Mouse (Mus musculus) bone marrow macrophage, adult 2 months (primary cell): ENCODE measurements around the gene Gm20388.

Experiments
- CTCF ChIP-seq: IDR thresholded peaks from 2 replicates; pipeline ENCODE4 v1.5.1; 2012; ENCODE audit warnings: low read depth, mild to moderate bottlenecking, low read length, moderate library complexity
- POLR2A ChIP-seq: IDR thresholded peaks from 2 replicates; pipeline ENCODE4 v1.6.1; 2012; ENCODE audit warnings: mild to moderate bottlenecking, low read depth, low read length, borderline replicate concordance

- TF ChIP-seq POLR2A (no peak), CTCF (no peak)
Measured at GRCm38 (mm10) chr8:124282878-124283630, 4372.4 kb downstream of the Gm20388 start.
